Mouse (Mus musculus) mature B cell (primary cell): ENCODE results near the gene Wwc1.

Source experiments
- in situ Hi-C: fragments of 300-500 bp; cut with MboI; formaldehyde crosslinking; loops from 2 replicates; pipeline ENCODE4 v1.14.3; 2019

The Wwc1 gene

DNA sequence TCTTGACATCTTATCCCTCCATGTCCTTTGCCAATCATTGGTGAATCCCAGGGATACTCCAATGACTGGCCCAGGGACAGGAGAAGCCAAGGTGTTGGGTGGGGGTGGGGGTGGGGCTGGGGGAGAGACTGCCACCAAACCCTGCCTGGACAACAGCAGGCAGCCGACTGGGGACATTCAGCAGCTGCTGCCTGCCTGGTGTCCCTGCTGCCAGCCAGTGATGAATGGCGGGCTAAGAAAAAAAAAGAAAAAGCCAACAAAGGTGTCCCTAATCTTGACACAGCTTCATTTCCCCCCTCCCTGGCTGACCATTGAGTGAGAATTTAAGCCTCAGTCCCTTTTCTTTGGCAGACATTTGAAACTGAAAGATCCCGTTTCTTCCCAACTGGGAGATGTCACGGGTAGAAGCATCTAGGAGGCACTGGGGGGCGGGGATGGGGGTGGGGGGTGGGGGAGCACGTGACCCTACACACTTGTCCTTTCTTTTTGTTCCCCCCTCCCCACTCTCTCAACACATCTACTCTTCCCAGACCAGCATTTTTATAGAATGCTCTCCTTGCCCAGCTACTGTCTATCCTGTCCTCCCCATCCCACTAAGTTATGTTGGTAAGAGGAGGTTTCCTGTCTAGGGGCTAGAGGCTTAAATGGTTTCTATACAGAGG, 7.9 kb downstream of the Wwc1 start:
- in situ Hi-C loops: no loop called here

DNA sequence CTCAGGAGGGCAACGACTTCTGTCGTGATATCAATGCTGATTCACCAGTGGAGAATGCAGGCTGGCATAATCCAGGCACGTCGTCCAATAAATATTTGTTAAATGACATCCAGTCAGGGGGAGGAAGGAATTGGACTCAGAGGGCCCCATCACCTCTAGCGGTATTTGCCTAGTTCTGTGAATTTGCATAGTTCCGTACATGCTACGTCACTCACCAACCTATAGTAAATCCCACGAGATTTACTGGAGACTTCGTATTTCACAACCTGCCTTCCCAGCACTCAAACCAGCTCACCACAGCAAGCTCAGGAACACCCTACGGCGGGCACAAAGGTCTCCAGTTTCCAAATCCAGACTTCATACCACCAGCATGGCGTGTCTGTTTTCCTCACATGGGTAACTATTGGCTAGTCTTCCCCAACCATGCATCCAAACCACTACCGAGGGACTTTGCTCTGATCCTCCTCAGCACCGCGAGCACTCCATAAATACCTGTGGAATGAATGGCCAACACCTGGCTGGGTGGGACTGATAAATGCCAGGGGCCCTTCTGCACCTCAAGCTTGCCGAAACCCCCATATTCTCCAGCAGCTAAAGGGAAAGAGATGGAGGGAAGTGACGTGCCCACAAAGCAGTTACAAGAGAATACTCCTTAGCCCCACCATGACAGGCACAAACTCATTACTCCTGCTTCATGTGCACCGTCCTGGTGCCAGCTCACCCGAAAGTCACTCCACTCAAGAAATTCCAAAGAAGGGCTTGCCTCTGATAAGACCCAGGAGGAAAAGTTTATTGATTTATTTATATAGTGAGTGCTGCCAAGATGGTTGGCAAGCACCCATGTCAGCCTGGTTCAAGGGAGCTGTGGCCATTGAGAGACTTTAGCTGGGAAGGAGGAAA, 9.3 kb downstream of the Wwc1 start:
- in situ Hi-C loops: no loop called here

DNA sequence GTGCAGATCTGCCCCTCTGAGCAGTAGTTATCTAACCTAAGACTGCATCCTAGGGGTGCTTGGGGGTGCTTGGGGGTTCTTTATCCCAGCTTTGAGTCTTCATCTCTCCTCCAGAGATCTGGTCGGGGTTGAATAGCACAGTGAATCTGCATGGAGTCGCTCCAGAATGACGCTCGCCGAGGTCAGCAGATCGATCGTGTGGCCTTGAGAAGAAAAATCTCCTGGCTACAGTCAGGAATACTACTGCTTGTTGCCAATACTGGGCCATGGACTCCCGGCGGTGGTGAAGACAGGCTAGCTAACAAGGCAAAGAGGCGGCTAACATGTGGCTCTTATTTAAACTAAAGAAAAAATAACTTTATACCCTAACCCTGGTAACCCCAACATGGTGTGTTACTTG, 12.0 kb downstream of the Wwc1 start:
- in situ Hi-C loops: no loop called here

DNA sequence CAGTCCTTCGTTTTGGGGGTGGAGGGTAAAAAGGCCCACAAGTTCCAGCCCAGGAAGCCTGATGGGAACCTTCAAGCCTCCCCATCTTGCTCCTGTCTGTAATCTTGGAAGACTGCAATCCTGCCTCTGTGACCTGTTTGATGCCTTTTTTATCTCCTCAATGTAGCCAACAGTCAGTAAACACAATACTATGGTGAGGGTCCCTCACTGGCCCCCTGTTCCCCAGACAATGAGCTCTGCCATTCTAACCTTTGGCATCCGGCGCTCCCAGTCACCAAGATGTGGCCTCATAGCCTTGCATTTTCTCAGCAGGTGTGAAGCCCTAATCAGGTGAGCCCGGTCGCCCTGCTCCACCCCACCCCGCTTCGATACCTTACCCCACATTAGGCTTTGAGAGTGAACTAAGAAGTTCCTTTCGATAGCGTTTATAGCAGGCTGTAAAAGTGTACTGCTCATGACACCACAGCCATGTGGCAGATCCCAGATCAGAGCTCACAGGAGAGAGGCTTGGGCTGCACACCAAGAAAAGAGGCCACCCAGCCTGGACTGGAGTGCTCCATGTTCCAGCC, 16.3 kb downstream of the Wwc1 start:
- in situ Hi-C loops: no loop called here

DNA sequence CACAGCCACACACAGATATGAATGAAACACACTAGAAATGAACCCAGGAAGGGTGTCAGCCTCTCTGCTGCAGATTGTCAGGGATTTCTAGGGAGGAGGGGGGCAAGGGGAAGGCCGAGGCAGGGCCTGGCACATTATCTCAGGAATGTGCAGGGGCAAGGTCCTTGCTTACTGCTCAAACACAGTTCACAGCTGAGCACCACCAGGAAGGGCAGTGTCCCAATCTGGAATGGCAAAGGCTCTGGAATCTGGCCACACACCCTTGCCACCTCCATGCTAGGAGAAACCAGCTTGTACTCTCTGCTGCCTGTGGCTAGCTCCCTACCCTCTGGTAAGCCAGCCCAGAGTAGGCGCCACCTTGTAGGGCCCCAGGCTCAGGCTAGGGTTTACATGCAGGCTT, 16.8 kb downstream of the Wwc1 start:
- in situ Hi-C loops: no loop called here

DNA sequence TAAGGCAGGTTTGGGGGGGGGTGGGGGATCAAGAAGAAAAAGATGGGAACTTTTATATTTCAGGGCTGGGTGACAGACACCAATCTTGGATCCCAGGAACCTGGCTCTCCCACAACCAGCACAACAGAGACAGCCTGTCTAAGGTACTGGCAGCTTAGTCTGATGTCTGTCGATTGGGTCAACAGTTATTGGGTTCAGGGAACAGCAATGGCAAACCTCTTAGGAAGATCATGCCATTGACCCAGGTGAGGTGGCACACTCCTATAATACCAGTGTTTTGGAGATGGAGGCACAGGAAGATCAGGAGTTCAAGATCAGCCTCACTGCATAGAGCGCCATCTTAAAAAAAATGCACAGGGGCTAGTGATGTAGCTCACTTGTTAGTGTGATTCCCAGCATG, 17.9 kb downstream of the Wwc1 start:
- in situ Hi-C loops: no loop called here

DNA sequence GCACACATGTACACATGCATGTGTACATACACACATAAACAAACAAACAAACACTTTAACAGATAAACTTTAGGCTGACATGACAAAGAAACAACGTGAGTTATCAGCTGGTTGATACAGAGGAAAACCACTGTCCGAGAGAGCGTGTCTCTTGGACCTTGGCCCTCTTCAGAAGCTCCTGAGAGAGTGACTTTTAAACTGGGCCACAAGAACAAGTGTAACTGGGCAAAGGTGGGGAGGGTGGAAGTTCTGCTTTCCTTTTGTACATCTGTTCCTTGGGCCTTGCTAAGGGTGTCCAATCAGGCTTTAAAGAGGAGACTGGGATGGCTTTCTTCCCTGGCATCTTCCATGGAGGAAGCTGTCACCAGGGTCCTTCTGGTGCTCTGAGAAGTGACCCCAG, 21.1 kb downstream of the Wwc1 start:
- in situ Hi-C loops: no loop called here

DNA sequence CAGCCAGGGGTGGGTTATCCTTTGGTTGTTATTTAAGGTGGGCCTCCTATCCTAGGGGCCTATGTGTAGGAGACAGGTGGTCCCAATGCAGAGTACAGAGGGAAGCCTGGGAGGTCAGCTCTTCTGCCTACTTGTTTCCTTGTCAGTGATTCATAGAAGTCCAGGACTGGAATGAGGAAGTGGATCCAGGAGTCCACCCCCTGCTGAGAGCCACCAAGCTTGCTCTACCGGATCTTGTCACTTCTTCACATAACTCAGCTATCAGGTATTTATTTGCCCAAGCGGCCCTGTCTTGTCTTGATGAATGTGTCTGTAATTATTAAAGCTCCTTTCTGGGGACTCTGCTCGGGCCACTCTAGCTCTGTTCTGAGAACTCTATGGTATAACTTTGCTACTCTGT, 24.8 kb downstream of the Wwc1 start:
- in situ Hi-C loops: no loop called here

DNA sequence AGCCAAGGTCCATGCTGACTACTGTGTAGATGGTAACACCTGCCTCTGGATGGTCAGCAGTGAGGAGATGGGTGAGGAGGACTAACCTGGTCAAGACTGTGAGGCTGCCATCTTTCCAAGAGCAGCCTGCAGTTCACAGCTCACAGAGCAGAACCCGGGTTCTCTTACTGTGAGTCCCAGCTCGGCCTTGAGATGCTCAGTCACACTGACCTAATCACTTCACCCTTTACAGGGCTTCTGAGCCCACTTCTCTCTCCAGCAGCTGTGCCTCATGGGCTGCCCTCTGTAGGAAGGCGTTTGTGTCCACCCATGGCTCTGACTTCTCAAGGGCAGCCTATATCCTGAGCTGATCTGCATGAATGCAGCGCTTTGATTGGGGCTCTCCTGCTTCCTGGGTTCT, 27.1 kb downstream of the Wwc1 start:
- in situ Hi-C loops: no loop called here

DNA sequence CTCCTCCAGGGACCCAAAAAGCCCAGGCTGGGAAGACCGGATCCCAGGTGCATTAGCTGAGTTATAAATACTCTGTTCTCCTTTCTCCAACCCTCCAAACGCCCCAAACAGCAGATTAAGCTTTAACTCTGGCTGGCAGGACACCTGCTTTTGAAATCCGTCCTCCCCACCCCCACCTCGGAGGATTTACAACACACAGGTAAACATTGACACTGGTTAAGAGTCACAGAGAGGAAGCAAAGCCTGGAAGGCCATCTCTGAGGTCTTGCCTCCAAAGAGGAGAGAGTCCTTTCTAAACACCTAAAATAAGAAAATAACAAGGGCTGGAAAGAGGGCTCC, 28.6 kb downstream of the Wwc1 start:
- in situ Hi-C loops: no loop called here

DNA sequence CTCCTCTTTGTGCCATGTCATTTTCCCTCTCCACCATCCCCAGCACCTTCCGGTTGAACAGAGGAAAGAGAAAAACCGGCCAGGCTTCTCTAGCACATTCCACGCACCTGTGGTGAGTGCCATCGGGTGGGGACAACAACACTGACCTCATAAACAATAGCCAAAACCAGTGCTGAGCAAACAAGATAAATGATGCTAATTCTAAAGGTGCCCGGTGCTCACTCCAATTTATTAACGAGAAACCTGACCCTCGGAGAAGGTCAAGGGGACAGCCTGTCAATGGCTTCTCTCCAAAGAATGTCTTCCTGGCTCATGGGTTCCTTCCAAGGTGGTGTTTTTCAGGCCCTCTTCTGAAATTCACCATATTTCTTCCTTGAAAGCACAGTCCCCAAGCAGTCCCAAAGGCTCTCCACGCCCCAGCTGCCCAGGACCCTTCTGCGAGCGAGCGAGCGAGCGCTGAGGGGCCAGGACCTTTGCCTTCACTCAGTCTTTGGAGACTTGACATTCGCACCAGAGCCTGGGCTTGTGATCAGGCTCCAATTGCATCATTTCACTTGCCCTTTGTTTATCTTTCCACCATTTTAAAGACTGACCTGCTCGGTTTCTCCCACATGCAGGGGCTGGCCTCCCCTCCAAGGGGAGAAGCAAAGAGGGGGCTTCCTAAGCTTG, 29.1 kb downstream of the Wwc1 start:
- in situ Hi-C loops: no loop called here

DNA sequence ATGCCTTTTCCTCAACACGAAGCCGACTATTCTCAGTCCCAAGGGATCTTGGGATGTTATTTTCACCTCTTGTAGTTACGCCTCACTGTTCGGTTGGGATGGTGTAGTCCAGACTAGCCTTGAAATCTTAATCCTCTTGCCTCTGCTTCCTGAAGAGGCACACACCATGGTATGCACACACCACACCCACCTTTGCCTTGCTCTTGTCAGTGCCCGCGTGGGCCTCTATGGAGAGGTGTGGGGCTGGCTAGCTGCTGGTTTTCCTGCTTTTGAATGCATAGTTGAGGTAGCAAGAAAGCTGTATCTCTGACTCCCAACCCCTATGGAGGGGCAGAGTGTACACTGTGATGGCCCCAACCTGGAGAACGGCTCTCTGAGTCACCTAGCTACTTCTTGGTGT, 29.9 kb downstream of the Wwc1 start:
- in situ Hi-C loops: no loop called here

DNA sequence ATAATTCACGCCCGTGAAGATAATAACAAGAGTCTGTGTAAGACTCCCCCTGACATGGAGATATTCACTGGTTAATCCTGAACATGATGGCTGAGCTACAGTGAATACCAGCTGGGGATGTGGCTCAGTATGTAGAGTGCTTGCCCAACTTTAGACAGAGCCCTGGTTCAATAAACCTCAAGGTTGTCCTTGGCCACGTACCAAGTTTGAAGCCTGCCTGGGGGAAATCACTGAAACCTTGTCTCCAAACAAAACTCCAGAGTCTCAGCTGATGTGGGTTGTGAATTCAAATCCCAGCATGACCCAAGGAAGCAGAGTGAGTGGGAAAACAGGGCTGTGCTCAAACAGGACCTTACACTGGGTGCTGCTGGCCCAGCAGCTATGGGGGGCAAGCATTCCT, 30.3 kb downstream of the Wwc1 start:
- in situ Hi-C loops: no loop called here

DNA sequence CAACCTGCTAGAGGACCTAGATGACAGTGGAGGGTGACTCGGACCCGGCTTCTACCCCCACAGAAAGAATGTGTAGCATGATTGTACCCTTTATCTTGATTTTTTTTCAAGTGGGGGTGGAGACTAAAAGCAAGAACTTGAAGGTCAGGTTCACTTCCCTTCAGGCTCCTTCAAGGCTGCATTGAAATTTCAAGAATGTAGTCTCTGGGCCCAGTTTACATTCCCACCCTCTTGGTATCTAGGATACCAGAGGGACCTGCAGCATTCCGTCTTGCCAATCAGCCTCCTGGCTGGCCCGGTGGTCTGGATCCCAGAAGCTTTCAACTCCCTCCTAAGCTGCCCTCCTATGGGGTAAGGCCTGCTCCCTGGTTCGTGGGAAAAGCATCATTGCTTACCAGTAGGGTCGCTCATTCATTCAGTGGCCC, 31.9 kb downstream of the Wwc1 start:
- in situ Hi-C loops: no loop called here

DNA sequence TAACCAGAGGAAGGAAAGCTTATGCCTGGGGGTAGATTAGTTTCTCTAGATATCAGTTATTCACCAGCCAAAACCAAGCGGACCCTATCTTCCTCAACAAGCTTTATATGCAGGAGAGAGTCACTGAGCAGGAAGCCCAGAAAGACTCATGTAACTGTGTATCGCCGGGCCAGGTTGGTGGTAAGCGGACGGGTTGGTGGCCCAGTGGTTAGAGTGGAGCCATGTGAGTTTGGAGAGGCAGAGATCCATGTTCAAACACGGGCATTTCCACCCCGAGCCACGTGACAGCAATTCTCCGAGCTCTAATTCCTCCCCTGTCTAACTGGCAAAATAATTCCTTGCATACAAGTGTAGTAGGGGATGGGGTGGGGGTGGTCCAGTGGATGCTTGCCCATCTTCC, 32.4 kb downstream of the Wwc1 start:
- in situ Hi-C loops: no loop called here

DNA sequence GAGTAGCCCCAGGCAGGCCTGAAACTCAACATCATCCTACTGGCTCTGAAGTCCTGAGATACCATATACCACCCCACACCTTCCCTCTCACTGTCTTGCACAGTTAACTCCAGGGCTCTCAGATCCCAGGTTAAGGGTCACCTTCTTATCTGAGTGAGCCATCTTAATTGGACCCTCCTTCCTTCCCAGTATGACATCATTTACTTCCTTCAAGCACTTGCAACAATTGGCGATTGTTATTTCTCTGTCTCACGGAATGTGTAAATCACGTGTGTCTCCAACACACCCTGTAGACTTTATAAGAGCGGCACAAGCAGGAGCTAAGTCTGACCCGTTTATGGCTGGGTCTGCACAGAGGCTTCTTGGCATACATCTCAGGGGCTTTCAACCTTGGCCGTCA, 35.1 kb downstream of the Wwc1 start:
- in situ Hi-C loops: no loop called here

DNA sequence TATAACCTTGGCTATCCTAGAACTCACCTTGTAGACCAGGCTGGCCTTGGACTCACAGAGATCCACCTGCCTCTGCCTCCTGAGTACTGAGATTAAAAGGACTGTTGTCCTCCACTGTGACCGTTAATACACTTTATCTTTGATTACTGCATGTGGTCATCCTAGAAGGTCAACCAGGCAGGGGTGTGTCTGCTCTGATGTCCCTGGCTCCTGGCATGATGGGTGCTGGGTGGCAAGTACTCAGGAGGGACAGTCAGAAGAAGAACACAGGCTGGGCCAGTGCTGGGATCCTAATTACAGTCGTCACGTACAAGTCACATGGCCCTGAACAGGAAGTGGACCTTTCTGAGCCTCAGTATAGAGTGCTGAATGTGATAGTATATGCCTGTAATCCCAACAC, 38.7 kb downstream of the Wwc1 start:
- in situ Hi-C loops: no loop called here

DNA sequence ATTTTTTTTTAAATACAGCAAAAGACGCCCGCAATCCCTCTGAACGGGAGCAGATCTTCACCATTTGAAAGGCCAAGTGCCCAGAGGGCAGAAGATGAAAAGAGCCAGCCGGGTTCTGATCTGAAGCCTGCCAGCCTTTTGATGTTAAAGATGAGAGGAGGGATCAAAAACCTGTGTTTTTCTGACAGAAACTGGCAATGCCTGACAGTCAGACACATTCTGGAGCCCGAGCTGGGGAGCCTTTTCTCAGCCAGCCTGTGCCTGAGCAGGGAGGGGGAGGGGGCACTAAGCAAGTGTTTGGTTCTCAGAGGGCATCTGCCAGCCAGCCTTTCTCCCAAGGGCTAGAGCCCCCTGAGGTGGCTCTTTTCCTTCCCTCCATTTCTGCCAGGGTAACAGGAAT, 39.3 kb downstream of the Wwc1 start:
- in situ Hi-C loops: no loop called here

DNA sequence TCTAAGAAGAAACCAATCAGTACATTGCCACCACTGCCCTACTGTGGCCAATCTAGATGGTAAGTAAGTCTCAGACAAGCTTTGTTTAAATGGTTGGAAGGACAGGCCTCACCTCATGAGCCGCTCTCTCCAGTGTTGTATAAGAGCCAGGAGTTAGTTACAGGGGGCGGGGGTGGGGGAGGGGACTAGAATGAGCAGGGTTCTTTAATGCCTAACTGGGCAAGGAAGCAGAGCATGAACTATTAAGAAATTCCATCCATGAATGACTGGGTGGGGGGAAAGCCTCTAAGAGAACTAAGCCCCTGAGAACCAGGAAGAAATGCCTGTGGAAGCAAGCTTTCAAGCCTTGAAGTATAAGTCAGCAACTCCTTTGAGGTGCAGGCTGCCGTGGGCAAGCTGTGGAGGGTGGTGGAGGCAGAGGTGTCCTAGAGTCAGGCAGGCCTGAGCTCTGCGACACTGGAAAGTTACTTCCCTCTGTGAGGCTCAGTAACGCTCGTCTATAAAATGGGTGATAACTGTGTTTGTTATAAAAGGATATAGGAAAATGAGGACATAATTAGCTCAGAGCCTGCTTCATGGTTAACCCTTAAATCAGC, 41.4 kb downstream of the Wwc1 start:
- in situ Hi-C loops: no loop called here

DNA sequence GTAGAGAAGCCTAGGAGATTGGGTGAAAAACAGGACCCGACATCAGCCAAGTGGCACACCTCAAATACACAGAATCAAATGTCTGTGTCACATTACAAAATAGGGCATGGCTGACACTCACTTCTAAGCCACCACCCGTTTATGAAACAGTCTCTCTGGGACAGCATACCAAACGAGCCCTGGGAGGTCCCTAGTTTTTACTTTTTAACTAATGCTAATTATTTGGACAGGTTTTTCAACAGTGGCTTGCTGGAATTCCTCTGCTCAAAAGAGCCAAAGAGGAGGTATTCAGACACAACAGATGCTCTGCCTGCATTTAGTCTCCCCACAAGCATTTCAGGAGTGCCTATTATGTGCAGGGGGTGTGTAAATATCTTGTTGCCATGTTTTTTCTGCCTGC, 44.7 kb downstream of the Wwc1 start:
- in situ Hi-C loops: no loop called here

DNA sequence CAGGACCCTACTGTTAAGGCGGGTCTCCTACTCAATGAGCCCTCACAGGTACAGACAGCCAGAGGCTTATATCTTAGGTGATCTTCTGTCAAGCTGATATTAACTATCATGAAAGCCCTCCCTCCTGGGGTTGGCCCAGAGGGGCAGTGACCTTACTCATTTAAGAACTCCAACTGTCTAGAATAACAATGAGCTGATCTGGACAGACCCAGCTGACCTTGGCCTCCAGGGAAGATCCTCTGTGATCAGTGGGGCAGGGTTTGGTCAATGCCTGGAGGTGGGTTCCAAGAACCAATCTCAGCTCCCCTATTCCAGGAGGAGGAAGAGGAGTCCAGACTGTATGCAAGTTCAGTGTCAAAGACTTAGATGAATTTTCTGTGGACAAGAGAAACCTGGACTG, 45.2 kb downstream of the Wwc1 start:
- in situ Hi-C loops: no loop called here

DNA sequence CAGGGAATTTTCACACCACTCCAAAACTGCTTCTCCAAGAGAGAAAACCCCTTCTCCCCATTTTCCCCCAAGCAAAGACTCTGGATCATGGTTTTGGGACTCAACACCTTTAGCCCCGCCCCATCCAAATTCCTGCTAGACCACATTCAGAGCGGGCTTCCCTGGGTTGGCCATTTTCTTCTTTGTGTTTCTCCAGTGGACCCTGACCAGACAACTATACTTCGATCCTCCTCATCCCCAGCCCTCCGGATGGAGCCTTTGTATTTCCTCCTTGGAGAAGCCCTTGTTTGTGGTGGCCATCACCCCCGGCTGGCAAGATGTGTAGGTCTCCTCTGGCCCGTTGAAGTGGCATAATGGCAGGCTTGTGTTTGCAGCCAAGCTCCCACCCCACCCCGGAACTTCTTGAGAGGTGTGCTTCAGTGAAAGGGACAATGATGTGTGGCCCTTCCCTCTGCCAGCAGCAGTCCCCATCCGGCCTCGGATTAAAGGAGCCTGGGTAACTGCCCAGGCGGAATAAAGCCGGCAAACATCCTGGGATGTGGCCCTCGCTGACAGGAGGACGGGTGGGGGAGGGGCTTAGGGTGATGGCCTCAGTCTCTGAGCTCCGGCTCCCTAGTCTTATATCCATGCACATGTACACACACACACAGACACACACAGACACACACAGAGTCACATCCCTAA, 46.8 kb downstream of the Wwc1 start:
- in situ Hi-C loops: no loop called here
